8 mouse cellular contexts compared by ENCODE assay signal in genomic region chr5:149637306-149637705, GRCm38 (mm10). TPM values are rescaled to one million over a fixed set of nuclear protein-coding genes. Genes with fewer than 3 reads are reported as not detected.
A peak's percentile ranks its signal among the peaks of the same experiment; 100 is the strongest.
DNase-seq lines count a peak whose midpoint lies in the region; ATAC-seq and TF ChIP-seq lines count a peak whose summit lies in the region.

No protein-coding gene starts in this region.

- WGBS in lung, embryonic 14.5 days, result 39% methylated on average over 8 of the region's 8 CpGs
- WGBS in forebrain, embryonic 10.5 days, result 71% methylated on average over 8 of the region's 8 CpGs
- WGBS in limb, embryonic 13.5 days, result 50% methylated on average over 8 of the region's 8 CpGs
- 51% methylated on average over 8 of the region's 8 CpGs for whole genome bisulfite sequencing in stomach, embryonic 14.5 days

- DNase-seq in lung, embryonic 14.5 days, result peak; percentile 47
- no peak for DNase-seq in lung, adult 18-20 months
- no peak for DNase-seq in forebrain, embryonic 10.5 days (ENCODE audit: extremely low spot score, low spot score)
- no peak for DNase-seq in adrenal gland, adult 18-20 months (ENCODE audit: low spot score in 2 of 2)
- no peak for DNase-seq in adipocyte (ENCODE audit: low spot score)
- DNase-seq in frontal cortex, postnatal 14 days (ENCODE audit: low spot score in 2 of 2), result no peak

- H3K9ac ChIP-seq in lung, embryonic 14.5 days, result peak overlapping the region; percentile 60
- H3K9ac ChIP-seq in limb, embryonic 13.5 days, result peak overlapping the region; percentile 67; the same call in 1 of the 2 replicates
- H3K9ac ChIP-seq in stomach, embryonic 14.5 days (replicated peaks; ENCODE audit: low read depth, low read length), result peak overlapping the region; percentile 32; the same call in 1 of the 2 replicates

- peak overlapping the region; percentile 57 for H3K4me2 ChIP-seq in lung, embryonic 14.5 days
- peak overlapping the region; percentile 82 for H3K4me2 ChIP-seq in limb, embryonic 13.5 days (replicated peaks)
- peak overlapping the region; percentile 43 for H3K4me2 ChIP-seq in stomach, embryonic 14.5 days (replicated peaks; ENCODE audit: low read depth, low read length)

- peaks cover 15% of the 10 kb centered on the region for H3K36me3 ChIP-seq in lung, embryonic 14.5 days (ENCODE audit: insufficient read depth)
- H3K36me3 ChIP-seq in forebrain, embryonic 10.5 days (replicated peaks), result peaks cover 23% of the 10 kb centered on the region
- H3K36me3 ChIP-seq in limb, embryonic 13.5 days, result peaks cover 14% of the 10 kb centered on the region
- H3K36me3 ChIP-seq in stomach, embryonic 14.5 days (ENCODE audit: control insufficient read depth, insufficient read depth, low read length), result peaks cover 12% of the 10 kb centered on the region

- TF ChIP-seq CTCF in lung, embryonic 14.5 days (IDR thresholded peaks at IDR 0.05; ENCODE audit: low read depth), result no peak

- peak overlapping the region; percentile 83 for H3K4me3 ChIP-seq in lung, embryonic 14.5 days (ENCODE audit: low read depth, low read length)
- H3K4me3 ChIP-seq in forebrain, embryonic 10.5 days, result peak overlapping the region; percentile 88
- peak overlapping the region; percentile 81 for H3K4me3 ChIP-seq in limb, embryonic 13.5 days
- H3K4me3 ChIP-seq in stomach, embryonic 14.5 days (ENCODE audit: low read depth, low read length), result peak overlapping the region; percentile 71

- H3K27me3 ChIP-seq in lung, embryonic 14.5 days (ENCODE audit: insufficient read depth, low read length), result no peaks in the 10 kb centered on the region
- H3K27me3 ChIP-seq in forebrain, embryonic 10.5 days (ENCODE audit: poor library complexity, severe bottlenecking), result no peaks in the 10 kb centered on the region
- no peaks in the 10 kb centered on the region for H3K27me3 ChIP-seq in limb, embryonic 13.5 days
- H3K27me3 ChIP-seq in stomach, embryonic 14.5 days (ENCODE audit: control insufficient read depth, insufficient read depth, low read length), result no peaks in the 10 kb centered on the region

- H3K9me3 ChIP-seq in lung, embryonic 14.5 days (ENCODE audit: low read depth, low read length), result no peaks in the 10 kb centered on the region
- H3K9me3 ChIP-seq in forebrain, embryonic 10.5 days, result no peaks in the 10 kb centered on the region
- H3K9me3 ChIP-seq in limb, embryonic 13.5 days, result no peaks in the 10 kb centered on the region
- no peaks in the 10 kb centered on the region for H3K9me3 ChIP-seq in stomach, embryonic 14.5 days (ENCODE audit: control insufficient read depth, low read depth, low read length)

- no peak for ATAC-seq in lung, embryonic 14.5 days (ENCODE audit: insufficient read depth)
- no peak for ATAC-seq in limb, embryonic 13.5 days (ENCODE audit: low FRiP score, low read depth)
- ATAC-seq in stomach, embryonic 14.5 days (ENCODE audit: insufficient number of reproducible peaks, insufficient read depth, low FRiP score, low read depth), result no peak

- peaks cover 12% of the 10 kb centered on the region for H3K4me1 ChIP-seq in lung, embryonic 14.5 days (ENCODE audit: insufficient read depth)
- H3K4me1 ChIP-seq in forebrain, embryonic 10.5 days, result peaks cover 31% of the 10 kb centered on the region
- peaks cover 23% of the 10 kb centered on the region for H3K4me1 ChIP-seq in limb, embryonic 13.5 days
- peaks cover 13% of the 10 kb centered on the region for H3K4me1 ChIP-seq in stomach, embryonic 14.5 days (ENCODE audit: control insufficient read depth, insufficient read depth, low read length)

- peak overlapping the region; percentile 74; the same call in 1 of the 2 replicates for H3K27ac ChIP-seq in lung, embryonic 14.5 days (ENCODE audit: low read depth)
- H3K27ac ChIP-seq in forebrain, embryonic 10.5 days, result peak overlapping the region; percentile 97
- no peak overlapping the region for H3K27ac ChIP-seq in limb, embryonic 13.5 days
- no peak overlapping the region for H3K27ac ChIP-seq in stomach, embryonic 14.5 days (ENCODE audit: low read length)

RNA-seq across cellular contexts. Expression of gene Hsph1, which starts 1.1 kb away (rescaled TPM):
- 57.0 and 57.4 TPM in 2 replicates for polyA plus RNA-seq in lung, embryonic 14.5 days (2014; fragmentation: Nextera tagmentation; extraction: Ambion mirVana)
- polyA plus RNA-seq in forebrain, embryonic 10.5 days (2016; fragmentation: Nextera tagmentation; extraction: Ambion mirVana), result 126 and 138 TPM in 2 replicates
- 57.9 and 72.5 TPM in 2 replicates for polyA plus RNA-seq in limb, embryonic 13.5 days (2015; fragmentation: Nextera tagmentation; extraction: Ambion mirVana)
- 42.7 and 50.8 TPM in 2 replicates for polyA plus RNA-seq in stomach, embryonic 14.5 days (2014; fragmentation: Nextera tagmentation; extraction: Ambion mirVana)
- total RNA-seq in adrenal gland, adult 18-20 months (2021), result 100 to 1,000 TPM; 460 to 826 TPM

RNA-seq across cellular contexts. Expression of gene B3glct, which starts 40.7 kb away (rescaled TPM):
- 19.1 and 19.2 TPM in 2 replicates for polyA plus RNA-seq in lung, embryonic 14.5 days (2014; fragmentation: Nextera tagmentation; extraction: Ambion mirVana)
- 14.9 and 15.4 TPM in 2 replicates for polyA plus RNA-seq in forebrain, embryonic 10.5 days (2016; fragmentation: Nextera tagmentation; extraction: Ambion mirVana)
- 15.6 and 15.7 TPM in 2 replicates for polyA plus RNA-seq in limb, embryonic 13.5 days (2015; fragmentation: Nextera tagmentation; extraction: Ambion mirVana)
- 17.8 and 18.2 TPM in 2 replicates for polyA plus RNA-seq in stomach, embryonic 14.5 days (2014; fragmentation: Nextera tagmentation; extraction: Ambion mirVana)
- 10 to 100 TPM; 23.1 to 24.7 TPM for total RNA-seq in adrenal gland, adult 18-20 months (2021)

Comparison
In these comparisons a context has a peak if more than half of its experiments do, and no peak if none do; other contexts are left out.
1. H3K27ac ChIP-seq: peak in lung, embryonic 14.5 days (single experiment) and forebrain, embryonic 10.5 days (single experiment); none in limb, embryonic 13.5 days (single experiment) and stomach, embryonic 14.5 days (single experiment).
2. Peak in every context shown above with its lines, with median percentiles within 50 percentile points of each other: H3K4me2 ChIP-seq, H3K4me3 ChIP-seq and H3K9ac ChIP-seq.